Mouse (Mus musculus): ENCODE data around the gene Ccdc184.

DNA sequence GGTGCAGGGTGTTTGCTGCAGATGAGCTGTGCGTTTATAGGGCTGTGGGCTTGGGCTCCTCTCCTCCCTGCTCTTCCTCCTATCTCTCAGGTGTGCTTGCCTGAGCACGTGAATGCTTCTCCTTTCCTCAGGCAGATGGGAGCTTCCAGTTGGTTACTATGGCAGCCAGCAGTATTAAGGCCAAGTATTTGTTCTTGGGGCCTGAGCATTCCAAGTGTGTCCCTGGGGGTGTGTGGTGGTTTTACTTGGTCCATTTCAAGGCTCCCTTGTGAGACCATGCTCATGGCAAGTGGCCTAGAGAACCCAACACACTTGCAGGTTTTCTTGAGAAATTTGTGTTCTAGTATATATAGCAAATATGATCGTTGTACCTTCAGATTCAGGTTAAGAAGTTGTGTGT is 28.5 kb downstream of the Ccdc184 start, which contains the start of gene Olfr288:
- TF ChIP-seq CTCF (conservative IDR thresholded peaks at IDR 0.05; ENCODE audit: insufficient read depth, insufficient read length, low read depth, low read length) = no peak
- no peak for TF ChIP-seq POLR2A (IDR thresholded peaks at IDR 0.05; ENCODE audit: low read depth, low read length)
